Mouse (Mus musculus) brain, embryonic 14.5 days (tissue): ENCODE measurements at regions not wholly inside any gene's neighbourhood (a gene's known extent, or its start where the extent isn't known, plus 50 kb on each side); places are given as distances from the start of the nearest gene placed in this dataset.
"Not testable (repeated sequence)": the region's sequence is repeated elsewhere in the genome, so short reads cannot be mapped to it uniquely, and the experiment has no call there.

Source experiments
- DNase-seq: peaks from one replicate; pipeline ENCODE4 v3.0.0-alpha.2; 2011; ENCODE audit warnings: low read depth
- CTCF ChIP-seq: fragments of 200-500 bp; IDR thresholded peaks from 2 replicates; pipeline ENCODE4 v1.5.1; 2012; ENCODE audit warnings: inconsistent platforms, mild to moderate bottlenecking, moderate library complexity, borderline replicate concordance; ENCODE audit not compliant: insufficient read depth, insufficient read length; ENCODE audit errors: extremely low read depth
- POLR2A ChIP-seq: fragments of 200-500 bp; IDR thresholded peaks from 2 replicates; pipeline ENCODE4 v1.6.1; 2012; ENCODE audit warnings: mild to moderate bottlenecking, inconsistent platforms, borderline replicate concordance; ENCODE audit not compliant: poor library complexity, insufficient read depth, insufficient read length, severe bottlenecking; ENCODE audit errors: extremely low read depth

GRCm38 (mm10) chrX:17505692-17506091 lies 66.4 kb downstream of the Fundc1 start:
- DNase-seq: peak; percentile 31
- no peak for TF ChIP-seq POLR2A
- TF ChIP-seq CTCF: no peak

- not testable (repeated sequence) for DNase-seq
These were observed 99.0 kb downstream of the Fundc1 start for GRCm38 (mm10) chrX:17473129-17473528.

DNA sequence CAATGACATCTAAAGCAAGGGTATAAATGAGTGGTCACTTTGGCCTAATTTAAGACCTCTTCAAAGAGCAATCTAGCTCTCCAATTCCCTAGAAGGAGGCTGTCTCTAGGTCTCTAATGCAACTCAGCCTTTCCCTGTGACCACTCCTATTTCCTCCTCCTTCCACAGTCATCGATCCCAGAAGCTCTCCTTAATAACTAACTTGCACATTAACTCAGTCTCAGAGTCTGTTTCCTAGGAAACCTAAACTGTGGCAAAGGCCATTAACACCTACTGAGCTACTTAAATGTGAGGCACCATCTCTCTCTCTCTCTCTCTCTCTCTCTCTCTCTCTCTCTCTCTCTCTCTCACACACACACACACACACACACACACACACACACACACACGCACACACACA lies 115.6 kb downstream of the Fundc1 start:
- TF ChIP-seq POLR2A (no peak), CTCF (no peak)
- peak; percentile 51 for DNase-seq

DNA sequence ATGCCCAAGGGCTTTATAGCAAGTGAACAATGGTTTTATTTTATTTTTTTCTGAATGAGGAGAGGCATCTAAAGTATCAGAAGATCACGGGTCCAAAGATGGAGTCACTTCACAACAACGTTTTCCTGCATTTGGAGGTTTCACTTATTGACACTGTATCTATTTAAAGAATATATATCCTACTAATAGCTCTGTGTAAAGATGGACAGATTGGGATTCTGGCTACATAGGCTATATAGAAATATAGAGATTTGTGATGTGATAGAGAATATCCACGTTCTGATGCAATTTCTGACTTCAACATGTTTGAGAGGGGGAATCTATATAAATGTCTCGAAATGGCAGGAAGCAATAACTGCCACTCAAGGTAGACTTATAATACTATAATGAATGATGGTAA lies 96.0 kb upstream of the Efhc2 start:
- no peak for DNase-seq
- TF ChIP-seq POLR2A: no peak
- no peak for TF ChIP-seq CTCF

DNA sequence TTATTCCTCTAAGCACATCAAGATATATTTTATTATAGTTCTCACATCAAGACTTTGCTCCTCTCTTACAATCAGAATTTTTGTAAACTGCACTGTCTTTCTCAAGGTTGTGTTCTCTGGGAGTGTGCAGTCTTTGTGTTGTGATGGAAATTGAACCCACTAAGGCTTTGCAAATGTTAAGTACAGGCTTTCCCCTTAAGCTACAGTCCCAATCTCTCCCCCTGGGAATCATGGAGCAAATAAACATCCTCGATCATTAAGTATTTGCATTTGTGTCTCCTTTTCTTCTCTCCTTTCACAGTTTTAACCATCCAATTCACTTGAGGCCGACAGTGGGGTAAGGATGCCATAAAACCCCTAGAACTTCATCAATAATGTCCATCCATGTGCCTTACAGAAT lies 85.1 kb upstream of the Efhc2 start:
- no peak for DNase-seq
- no peak for TF ChIP-seq CTCF
- TF ChIP-seq POLR2A: no peak
